Mouse (Mus musculus): ENCODE measurements around the gene Mrpl21. TPM values are rescaled to one million over a fixed set of nuclear protein-coding genes. Genes with fewer than 3 reads are reported as not detected.

Gene Mrpl21
- total and polyA plus RNA-seq, 3 experiments = 86.0 to 129 (median 116) TPM

DNA sequence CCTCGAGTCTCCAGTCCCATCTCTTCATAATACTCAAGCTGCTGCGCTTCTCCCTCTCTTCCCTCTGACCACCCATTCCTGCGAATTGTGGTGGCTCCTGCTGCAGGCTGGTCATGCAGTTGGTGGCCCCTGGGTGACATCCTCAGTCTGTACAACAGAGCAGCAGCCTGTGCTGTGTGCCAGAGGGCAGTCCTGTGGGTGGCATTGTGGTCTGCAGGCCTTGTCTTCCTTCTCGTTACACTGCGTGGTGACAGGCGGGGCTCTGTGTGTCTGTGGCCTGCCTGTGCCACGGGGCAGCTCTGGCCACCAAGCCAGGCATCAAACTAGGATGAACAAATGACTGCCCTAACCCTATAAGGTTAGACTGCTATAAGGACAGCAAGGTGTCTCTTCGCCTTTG lies 56.5 kb downstream of the Mrpl21 start:
- Histone ChIP-seq H3K4me1 (ENCODE audit: control insufficient read depth in 1 of 2, insufficient read depth in 2 of 2) (peaks cover 6 to 7% of the 10 kb centered on the region in 2 experiments), H3K4me3 (replicated peaks in 1 of 3; ENCODE audit: low read depth in 2 of 3, low read length in 2 of 3, poor library complexity in 1 of 3) (no peak overlapping the region), H3K79me2 (replicated peaks; ENCODE audit: control insufficient read depth, extremely low read depth, insufficient read depth, poor library complexity, severe bottlenecking) (no peaks in the 10 kb centered on the region), H3K27me3 (replicated peaks) (no peaks in the 10 kb centered on the region), H3K27ac (ENCODE audit: insufficient read depth, low read depth) (no peak overlapping the region), H3K4me2 (ENCODE audit: insufficient read depth, low read depth, poor library complexity, severe bottlenecking) (no peak overlapping the region), H3K9me3 (replicated peaks; ENCODE audit: low read length) (no peaks in the 10 kb centered on the region), H3K36me3 (replicated peaks in 1 of 2; ENCODE audit: control insufficient read depth in 1 of 2, insufficient read depth in 1 of 2, low read length in 1 of 2) (no peaks in the 10 kb centered on the region), H3K9ac (ENCODE audit: insufficient read depth, low read depth) (no peak overlapping the region)
- TF ChIP-seq TBP (conservative IDR thresholded peaks at IDR 0.05; ENCODE audit: low read depth, low read length) (no peak), ETS1 (conservative IDR thresholded peaks at IDR 0.05; ENCODE audit: low read depth, low read length) (no peak), USF2 (conservative IDR thresholded peaks at IDR 0.05; ENCODE audit: low read depth, low read length) (no peak), EP300 (IDR thresholded peaks at IDR 0.05; ENCODE audit: low read length) (no peak), CHD1 (IDR thresholded peaks at IDR 0.05; ENCODE audit: low read depth, low read length) (no peak), RCOR1 (conservative IDR thresholded peaks at IDR 0.05; ENCODE audit: low read depth, low read length) (no peak), RAD21 (IDR thresholded peaks at IDR 0.05; ENCODE audit: low read depth, low read length) (no peak), ELF1 (IDR thresholded peaks at IDR 0.05; ENCODE audit: low read depth, low read length) (no peak), BHLHE40 (IDR thresholded peaks at IDR 0.05; ENCODE audit: low read depth, low read length) (no peak), SMC3 (IDR thresholded peaks at IDR 0.05; ENCODE audit: low read depth, low read length) (no peak), PAX5 (IDR thresholded peaks at IDR 0.05; ENCODE audit: low read length) (no peak), USF1 (IDR thresholded peaks at IDR 0.05; ENCODE audit: low read depth, low read length) (no peak), ZNF384 (IDR thresholded peaks at IDR 0.05; ENCODE audit: low read depth, low read length) (no peak), MAX (IDR thresholded peaks at IDR 0.05; ENCODE audit: low read length) (no peak), SIN3A (IDR thresholded peaks at IDR 0.05; ENCODE audit: low read length) (no peak), E2F4 (IDR thresholded peaks at IDR 0.05; ENCODE audit: insufficient replicate concordance, low read depth, low read length) (no peak), MAFK (IDR thresholded peaks at IDR 0.05; ENCODE audit: insufficient replicate concordance, low read length) (no peak), CHD2 (IDR thresholded peaks at IDR 0.05; ENCODE audit: low read length) (no peak), MXI1 (IDR thresholded peaks at IDR 0.05; ENCODE audit: low read depth, low read length) (no peak), MYC (IDR thresholded peaks at IDR 0.05; ENCODE audit: low read depth, low read length) (no peak)
- DNase-seq (ENCODE audit: extremely low read depth) = no peak
- dilution Hi-C loops (cut with MboI; ENCODE audit: extremely low pct_ligation_motif_present, extremely low pct_unique_long_range_greater_than_20kb, low sequenced_read_pairs) (no loop called here), in situ Hi-C loops (cut with MboI; ENCODE audit: low pct_ligation_motif_present, low pct_unique_long_range_greater_than_20kb, low sequenced_read_pairs) (no loop called here)

GRCm38 (mm10) chr19:3341021-3341420 lies 58.3 kb downstream of the Mrpl21 start:
- Histone ChIP-seq H3K27ac (ENCODE audit: insufficient read depth, low read depth) (no peak overlapping the region), H3K79me2 (replicated peaks; ENCODE audit: control insufficient read depth, extremely low read depth, insufficient read depth, poor library complexity, severe bottlenecking) (no peaks in the 10 kb centered on the region), H3K4me1 (ENCODE audit: control insufficient read depth in 1 of 2, insufficient read depth in 2 of 2) (peaks cover 2 to 5% of the 10 kb centered on the region in 2 experiments), H3K9me3 (replicated peaks; ENCODE audit: low read length) (no peaks in the 10 kb centered on the region), H3K9ac (ENCODE audit: insufficient read depth, low read depth) (no peak overlapping the region), H3K4me2 (ENCODE audit: insufficient read depth, low read depth, poor library complexity, severe bottlenecking) (no peak overlapping the region), H3K27me3 (replicated peaks) (no peaks in the 10 kb centered on the region), H3K4me3 (replicated peaks in 1 of 3; ENCODE audit: low read depth in 2 of 3, low read length in 2 of 3, poor library complexity in 1 of 3) (no peak overlapping the region), H3K36me3 (replicated peaks in 1 of 2; ENCODE audit: control insufficient read depth in 1 of 2, insufficient read depth in 1 of 2, low read length in 1 of 2) (no peaks in the 10 kb centered on the region)
- TF ChIP-seq NELFE (IDR thresholded peaks at IDR 0.05; ENCODE audit: low read depth, low read length) (no peak), GABPA (IDR thresholded peaks at IDR 0.05; ENCODE audit: insufficient replicate concordance, low read depth, low read length) (no peak), ZKSCAN1 (IDR thresholded peaks at IDR 0.05; ENCODE audit: borderline replicate concordance, low read depth, low read length) (no peak), KAT2A (IDR thresholded peaks at IDR 0.05; ENCODE audit: insufficient replicate concordance, low read length) (no peak), UBTF (IDR thresholded peaks at IDR 0.05; ENCODE audit: low read depth, low read length) (no peak), ZMIZ1 (IDR thresholded peaks at IDR 0.05; ENCODE audit: low read depth, low read length) (no peak), MYC (IDR thresholded peaks at IDR 0.05; ENCODE audit: low read depth, low read length) (no peak), SMC3 (IDR thresholded peaks at IDR 0.05; ENCODE audit: low read depth, low read length) (no peak), ZNF384 (IDR thresholded peaks at IDR 0.05; ENCODE audit: low read depth, low read length) (no peak), USF1 (IDR thresholded peaks at IDR 0.05; ENCODE audit: low read depth, low read length) (no peak)
- in situ Hi-C loops (cut with MboI; ENCODE audit: low pct_ligation_motif_present, low pct_unique_long_range_greater_than_20kb, low sequenced_read_pairs) = no loop called here
- dilution Hi-C loops (cut with MboI; ENCODE audit: extremely low pct_ligation_motif_present, extremely low pct_unique_long_range_greater_than_20kb, low sequenced_read_pairs) = no loop called here
- no peak for DNase-seq (ENCODE audit: extremely low read depth)
